Mouse (Mus musculus) kidney, embryonic 16.5 days (tissue): ENCODE results near the gene Olfr338. TPM values are rescaled to one million over a fixed set of nuclear protein-coding genes. Genes with fewer than 3 reads are reported as not detected.
"Not testable (repeated sequence)": the region's sequence is repeated elsewhere in the genome, so short reads cannot be mapped to it uniquely, and the experiment has no call there.

Experiments used
- ATAC-seq: fragments of 200-750 bp; cut with Nextera tagmentation; 2 replicates; pipeline ENCODE4 v1.8.0; 2017; ENCODE audit warnings: moderate TSS enrichment; ENCODE audit not compliant: low FRiP score, low TSS enrichment
- H3K27ac ChIP-seq: fragments of 300-500 bp; sonication (generic); 2 replicates; pipeline ENCODE4 v1.5.1; 2014; ENCODE audit warnings: low read length
- H3K27me3 ChIP-seq: fragments of 300-500 bp; sonication (generic); 2 replicates; pipeline ENCODE4 v1.6.1; 2014; ENCODE audit warnings: low read length, control low read depth, mixed read lengths; ENCODE audit not compliant: insufficient read depth
- H3K36me3 ChIP-seq: fragments of 300-500 bp; sonication (generic); 2 replicates; pipeline ENCODE4 v1.6.1; 2014; ENCODE audit warnings: low read length, control low read depth, mixed read lengths; ENCODE audit not compliant: insufficient read depth
- H3K4me1 ChIP-seq: fragments of 300-500 bp; sonication (generic); 2 replicates; pipeline ENCODE4 v1.6.1; 2014; ENCODE audit warnings: low read length, control low read depth, mixed read lengths; ENCODE audit not compliant: insufficient read depth
- H3K4me2 ChIP-seq: fragments of 300-500 bp; sonication (generic); replicated peaks from 2 replicates; pipeline ENCODE4 v1.6.1; 2014; ENCODE audit warnings: low read depth, low read length
- H3K4me3 ChIP-seq: fragments of 300-500 bp; sonication (generic); 2 replicates; pipeline ENCODE4 v1.5.1; 2014; ENCODE audit warnings: mild to moderate bottlenecking, low read length
- H3K9ac ChIP-seq: fragments of 300-500 bp; sonication (generic); replicated peaks from 2 replicates; pipeline ENCODE4 v1.6.1; 2014; ENCODE audit warnings: low read length
- H3K9me3 ChIP-seq: fragments of 300-500 bp; sonication (generic); 2 replicates; pipeline ENCODE4 v1.6.1; 2016; ENCODE audit warnings: low read length, control low read depth
- WGBS: fragments of 180-500 bp; shearing (Covaris S2); extraction: QIAGEN DNeasy Blood & Tissue Kit; methylation state at CpG from one replicate; pipeline ENCODE4 v1.1.7; 2014; 5-methylcytosine and 5-hydroxymethylcytosine counted together
- polyA plus RNA-seq: library from polyadenylated mRNA; unstranded; fragments of >200 nt; fragmentation: Nextera tagmentation; extraction: Ambion mirVana; gene quantifications from 2 replicates; pipeline ENCODE4 v1.2.1, GENCODE M21; 2015

The Olfr338 gene
- 0.04 TPM in 1 of 2 replicates, not detected in the other for polyA plus RNA-seq

GRCm38 (mm10) chr2:36373219-36373618 is at the start of gene Olfr338:
Olfr338 (plus strand) TSS chr2:36373519.
- no peaks in the 10 kb centered on the region for H3K4me1 ChIP-seq
- H3K9ac ChIP-seq: no peak within 1 kb of the TSS
- no peaks in the 10 kb centered on the region for H3K36me3 ChIP-seq
- no peaks in the 10 kb centered on the region for H3K27me3 ChIP-seq
- no peak within 1 kb of the TSS for H3K4me3 ChIP-seq
- no peak within 1 kb of the TSS for H3K27ac ChIP-seq
- H3K9me3 ChIP-seq: no peaks in the 10 kb centered on the region
- H3K4me2 ChIP-seq: no peak within 1 kb of the TSS
- no peak for ATAC-seq

- H3K4me3 ChIP-seq: not testable (repeated sequence)
- 88% methylated on average over 3 of the region's 3 CpGs for WGBS
Observed at GRCm38 (mm10) chr2:36415174-36415573, 41.9 kb downstream of the Olfr338 start.

GRCm38 (mm10) chr2:36415591-36415990 is 42.3 kb downstream of the Olfr338 start:
- 93% methylated on average over 7 of the region's 7 CpGs for WGBS
- H3K36me3 ChIP-seq, ATAC-seq, H3K27me3 ChIP-seq, H3K4me3 ChIP-seq, H3K9ac ChIP-seq, H3K4me2 ChIP-seq, H3K9me3 ChIP-seq, H3K4me1 ChIP-seq, H3K27ac ChIP-seq: not testable (repeated sequence)

More at GRCm38 (mm10) chr2:36415174-36415573, 41.9 kb downstream of the Olfr338 start:
- not testable (repeated sequence) for H3K4me1 ChIP-seq, H3K9ac ChIP-seq, H3K9me3 ChIP-seq, H3K4me2 ChIP-seq, H3K27ac ChIP-seq, ATAC-seq, H3K27me3 ChIP-seq, H3K36me3 ChIP-seq

- no peaks in the 10 kb centered on the region for H3K27me3 ChIP-seq
- no peak within 1 kb of the TSS for H3K4me3 ChIP-seq
- H3K9ac ChIP-seq: no peak within 1 kb of the TSS
- H3K36me3 ChIP-seq: no peaks in the 10 kb centered on the region
- no peaks in the 10 kb centered on the region for H3K9me3 ChIP-seq
- H3K27ac ChIP-seq: no peak within 1 kb of the TSS
- no peaks in the 10 kb centered on the region for H3K4me1 ChIP-seq
- 84% methylated on average over 3 of the region's 3 CpGs for WGBS
- no peak within 1 kb of the TSS for H3K4me2 ChIP-seq
- ATAC-seq: no peak
Observed at GRCm38 (mm10) chr2:36418647-36419046, 45.3 kb downstream of the Olfr338 start, which contains the start of gene Olfr339. Olfr339 (plus strand) TSS chr2:36418947.

Other genes with a start within 250 kb of the Olfr338 start
- gene Mrrf, start 237.1 kb upstream of the Olfr338 start, polyA plus RNA-seq: 27.3 and 31.7 TPM in 2 replicates
- gene Rbm18, start 236.7 kb upstream of the Olfr338 start, polyA plus RNA-seq: 74.5 and 75.4 TPM in 2 replicates
- gene Ptgs1, start 143.1 kb upstream of the Olfr338 start, polyA plus RNA-seq: 39.9 and 40.1 TPM in 2 replicates
- gene Olfr339, start 45.4 kb downstream of the Olfr338 start, polyA plus RNA-seq: not detected in 2 replicates
- gene Olfr340, start 79.1 kb downstream of the Olfr338 start, polyA plus RNA-seq: not detected in 2 replicates
- not detected in 2 replicates for gene Olfr341, start 108.9 kb downstream of the Olfr338 start, polyA plus RNA-seq
- gene Olfr342, start 151.5 kb downstream of the Olfr338 start, polyA plus RNA-seq: not detected in 2 replicates
- gene Olfr344, start 193.1 kb downstream of the Olfr338 start, polyA plus RNA-seq: not detected in 2 replicates